Mouse (Mus musculus) embryonic facial prominence, embryonic 13.5 days (tissue): ENCODE results near the gene Wtip. TPM values are rescaled to one million over a fixed set of nuclear protein-coding genes. Genes with fewer than 3 reads are reported as not detected.
A peak's percentile ranks its signal among the peaks of the same experiment; 100 is the strongest.
"Not testable (repeated sequence)": the region's sequence is repeated elsewhere in the genome, so short reads cannot be mapped to it uniquely, and the experiment has no call there.

ENCODE experiments used
- ATAC-seq: fragments of 200-750 bp; cut with Nextera tagmentation; 2 replicates; pipeline ENCODE4 v1.8.0; 2017; ENCODE audit warnings: low read depth; ENCODE audit not compliant: insufficient number of reproducible peaks, insufficient read depth, low FRiP score, low TSS enrichment
- H3K27ac ChIP-seq: fragments of 300-500 bp; sonication (generic); 2 replicates; pipeline ENCODE4 v1.5.1; 2015; ENCODE audit warnings: moderate library complexity, mild to moderate bottlenecking, inconsistent platforms
- H3K27me3 ChIP-seq: fragments of 300-500 bp; sonication (generic); 2 replicates; pipeline ENCODE4 v1.6.1; 2015; ENCODE audit warnings: mild to moderate bottlenecking, inconsistent platforms
- H3K36me3 ChIP-seq: fragments of 300-500 bp; sonication (generic); 2 replicates; pipeline ENCODE4 v1.6.1; 2015; ENCODE audit warnings: mild to moderate bottlenecking, inconsistent platforms
- H3K4me1 ChIP-seq: fragments of 300-500 bp; sonication (generic); 2 replicates; pipeline ENCODE4 v1.6.1; 2015; ENCODE audit warnings: inconsistent platforms
- H3K4me2 ChIP-seq: fragments of 300-500 bp; sonication (generic); 2 replicates; pipeline ENCODE4 v1.6.1; 2015; ENCODE audit warnings: moderate library complexity, mild to moderate bottlenecking, inconsistent platforms
- H3K4me3 ChIP-seq: fragments of 300-500 bp; sonication (generic); 2 replicates; pipeline ENCODE4 v1.5.1; 2015; ENCODE audit warnings: mild to moderate bottlenecking, inconsistent platforms
- H3K9ac ChIP-seq: fragments of 300-500 bp; sonication (generic); 2 replicates; pipeline ENCODE4 v1.6.1; 2015; ENCODE audit warnings: mild to moderate bottlenecking, inconsistent platforms
- H3K9me3 ChIP-seq: fragments of 300-500 bp; sonication (generic); 2 replicates; pipeline ENCODE4 v1.6.1; 2016; ENCODE audit warnings: inconsistent platforms
- WGBS: fragments of 180-500 bp; shearing (Covaris S2); methylation state at CpG from one replicate; pipeline ENCODE4 v1.1.7; 2015; ENCODE audit warnings: mixed read lengths; 5-methylcytosine and 5-hydroxymethylcytosine counted together
- polyA plus RNA-seq: library from polyadenylated mRNA; unstranded; fragments of >200 nt; fragmentation: Nextera tagmentation; extraction: Ambion mirVana; gene quantifications from 2 replicates; pipeline ENCODE4 v1.2.1, GENCODE M21; 2015

The Wtip gene
- polyA plus RNA-seq, 1 experiment from 2014 or later, result 6.8 TPM

GRCm38 (mm10) chr7:34116601-34117000 lies 16.5 kb downstream of the Wtip start:
- H3K9me3 ChIP-seq, result no peaks in the 10 kb centered on the region
- WGBS, result 83% methylated on average over 3 of the region's 3 CpGs
- H3K4me1 ChIP-seq, result peaks cover 11% of the 10 kb centered on the region
- H3K27me3 ChIP-seq, result no peaks in the 10 kb centered on the region
- no peak overlapping the region for H3K27ac ChIP-seq
- H3K9ac ChIP-seq, result no peak overlapping the region
- H3K4me2 ChIP-seq, result no peak overlapping the region
- peaks cover 74% of the 10 kb centered on the region for H3K36me3 ChIP-seq
- no peak overlapping the region for H3K4me3 ChIP-seq
- ATAC-seq, result peak; percentile 22; the same call in 1 of the 2 replicates

GRCm38 (mm10) chr7:34109190-34109589 lies 23.9 kb downstream of the Wtip start:
- H3K9ac ChIP-seq, result no peak overlapping the region
- no peak for ATAC-seq
- H3K4me1 ChIP-seq, result 0 out of 2 replicates have a peak, but pooled peaks cover 5% of the 10 kb centered on the region
- H3K4me3 ChIP-seq, result no peak overlapping the region
- WGBS, result 69% methylated on average over 5 of the region's 5 CpGs
- H3K9me3 ChIP-seq, result no peaks in the 10 kb centered on the region
- no peak overlapping the region for H3K27ac ChIP-seq
- peaks cover 47% of the 10 kb centered on the region for H3K36me3 ChIP-seq
- no peak overlapping the region for H3K4me2 ChIP-seq
- H3K27me3 ChIP-seq, result no peaks in the 10 kb centered on the region

GRCm38 (mm10) chr7:34101276-34101675 lies 31.8 kb downstream of the Wtip start:
- H3K27me3 ChIP-seq, result no peaks in the 10 kb centered on the region
- H3K36me3 ChIP-seq, result no peaks in the 10 kb centered on the region
- no peak overlapping the region for H3K4me2 ChIP-seq
- no peaks in the 10 kb centered on the region for H3K4me1 ChIP-seq
- no peak overlapping the region for H3K9ac ChIP-seq
- no peak overlapping the region for H3K4me3 ChIP-seq
- no peak; the same call in 1 of the 2 replicates for ATAC-seq
- H3K27ac ChIP-seq, result no peak overlapping the region
- peaks cover 9% of the 10 kb centered on the region for H3K9me3 ChIP-seq

GRCm38 (mm10) chr7:34100002-34100401 lies 33.1 kb downstream of the Wtip start:
- H3K9ac ChIP-seq, result no peak overlapping the region
- H3K27me3 ChIP-seq, result no peaks in the 10 kb centered on the region
- H3K4me1 ChIP-seq, result no peaks in the 10 kb centered on the region
- H3K27ac ChIP-seq, result no peak overlapping the region
- no peak for ATAC-seq
- H3K36me3 ChIP-seq, result no peaks in the 10 kb centered on the region
- 77% methylated on average over 2 of the region's 2 CpGs for WGBS
- no peak overlapping the region for H3K4me2 ChIP-seq
- no peak overlapping the region for H3K4me3 ChIP-seq
- peaks cover 14% of the 10 kb centered on the region for H3K9me3 ChIP-seq

GRCm38 (mm10) chr7:34094911-34095481 lies 38.1 kb downstream of the Wtip start, which contains the start of gene Scgb1b30:
TSS of gene Scgb1b30 (plus strand) at chr7:34095431.
- Histone ChIP-seq H3K27ac (no peak within 1 kb of the TSS), H3K4me3 (no peak within 1 kb of the TSS), H3K4me2 (no peak within 1 kb of the TSS), H3K9ac (no peak within 1 kb of the TSS), H3K4me1 (no peaks in the 10 kb centered on the region), H3K9me3 (peaks cover 17% of the 10 kb centered on the region; the same call in 1 of the 2 replicates), H3K36me3 (no peaks in the 10 kb centered on the region), H3K27me3 (no peaks in the 10 kb centered on the region)
- WGBS, result 75% methylated on average over 3 of the region's 3 CpGs
- ATAC-seq, result no peak

GRCm38 (mm10) chr7:34068132-34068531 lies 64.9 kb downstream of the Wtip start:
- WGBS, result 79% methylated on average over 5 of the region's 5 CpGs
- H3K36me3 ChIP-seq, H3K9me3 ChIP-seq, H3K9ac ChIP-seq, H3K4me2 ChIP-seq, H3K4me1 ChIP-seq, ATAC-seq, H3K27ac ChIP-seq, H3K4me3 ChIP-seq, H3K27me3 ChIP-seq: not testable (repeated sequence)

Other genes starting within 250 kb of the Wtip start
- gene Scgb2b26, start 188.2 kb downstream of the Wtip start, polyA plus RNA-seq, result not detected in 2 replicates
- not detected in 2 replicates for gene Scgb2b27, start 119.3 kb downstream of the Wtip start, polyA plus RNA-seq
- gene Scgb1b27, start 111.8 kb downstream of the Wtip start, polyA plus RNA-seq, result not detected in 2 replicates
- gene Scgb1b30, start 37.8 kb downstream of the Wtip start, polyA plus RNA-seq, result not detected in 2 replicates
- gene Uba2, start 36.3 kb upstream of the Wtip start, polyA plus RNA-seq, result 226 and 239 TPM in 2 replicates
- 59.4 and 70.0 TPM in 2 replicates for gene Pdcd2l, start 63.4 kb upstream of the Wtip start, polyA plus RNA-seq
- gene Gpi1, start 97.1 kb upstream of the Wtip start, polyA plus RNA-seq, result 221 and 235 TPM in 2 replicates
- gene Gm6096, start 117.8 kb upstream of the Wtip start, polyA plus RNA-seq, result not detected in 2 replicates
- 22.3 and 23.6 TPM in 2 replicates for gene 4931406P16Rik, start 180.3 kb upstream of the Wtip start, polyA plus RNA-seq